Mouse (Mus musculus): ENCODE measurements around the gene Rptor.

Gene Rptor

DNA sequence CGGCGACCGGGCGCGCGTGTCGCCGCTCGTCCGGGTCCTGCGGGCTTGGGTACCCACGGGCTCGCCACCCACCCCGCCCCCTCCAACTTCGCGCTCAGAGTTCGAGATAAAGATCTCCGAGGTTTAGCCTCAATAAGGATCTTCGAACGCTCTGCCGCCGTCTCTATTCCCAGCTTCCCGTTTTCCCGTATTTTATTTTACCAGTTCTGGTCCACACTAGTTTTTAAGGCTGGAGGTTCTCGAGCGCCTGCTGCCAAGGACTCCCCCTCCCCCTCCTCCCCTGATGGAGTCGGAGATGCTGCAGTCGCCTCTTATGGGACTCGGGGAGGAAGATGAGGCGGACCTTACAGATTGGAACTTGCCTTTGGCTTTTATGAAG, 811 bp downstream of the Rptor start:
- DNase-seq (ENCODE audit: low spot score), result peak; percentile 48

DNA sequence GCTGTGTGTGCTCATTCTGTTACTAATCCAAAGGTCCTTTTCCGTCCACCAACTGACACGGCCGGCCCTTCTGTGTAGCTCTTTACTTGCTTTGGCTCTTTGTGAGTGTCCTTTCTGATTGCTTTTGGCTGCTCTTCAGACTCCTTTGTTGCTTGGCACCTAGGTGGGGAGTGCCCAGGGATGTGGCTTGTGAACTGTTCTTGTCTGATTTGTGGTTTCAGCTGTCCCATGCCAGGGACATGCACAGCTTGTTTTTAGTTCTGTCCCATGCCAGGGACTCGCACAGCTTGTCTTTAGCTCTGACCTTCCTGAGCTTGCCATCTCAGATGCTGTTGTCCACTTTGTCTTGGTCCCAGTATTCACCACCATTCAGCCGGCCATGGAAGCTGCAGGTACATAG, 4.8 kb downstream of the Rptor start:
- DNase-seq (ENCODE audit: low spot score), result no peak

DNA sequence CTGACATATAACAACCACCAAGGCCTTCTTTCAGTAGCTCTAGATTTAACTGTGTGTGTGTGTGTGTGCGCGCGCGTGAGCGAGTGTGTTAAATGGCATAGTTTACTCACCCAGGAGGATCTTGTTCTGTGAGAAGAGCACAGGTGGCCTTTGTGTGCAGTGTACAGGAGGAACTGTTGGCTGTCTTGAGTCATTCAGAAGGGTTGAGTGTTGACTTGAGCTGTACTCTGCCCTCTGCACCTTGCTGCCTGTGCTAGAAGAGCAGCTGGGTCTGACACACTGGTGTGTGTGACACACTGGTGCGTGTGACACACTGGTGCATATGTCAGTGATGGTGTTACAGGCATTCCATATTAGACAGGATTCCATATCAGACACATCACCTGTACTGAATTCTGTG, 8.8 kb downstream of the Rptor start:
- DNase-seq (ENCODE audit: low spot score), result no peak

DNA sequence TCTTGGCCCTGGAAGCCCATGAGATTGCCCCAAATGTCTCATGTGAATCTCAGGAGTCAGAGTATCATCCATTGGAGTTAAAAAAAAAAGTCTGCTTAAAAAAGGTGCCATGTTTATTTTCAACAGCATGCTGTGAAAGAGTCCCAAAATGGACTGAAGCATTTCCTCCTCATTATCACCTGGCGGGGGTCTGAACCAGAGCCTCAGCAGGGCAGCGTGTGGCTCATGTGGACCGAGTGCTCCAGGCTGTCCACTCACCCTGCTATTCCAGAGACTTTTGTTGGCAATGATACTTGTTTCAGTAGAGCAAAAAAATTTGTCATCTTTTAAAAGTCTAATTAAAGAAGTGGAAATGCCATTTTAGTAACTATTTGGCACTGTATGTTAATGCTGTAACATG, 9.5 kb downstream of the Rptor start:
- no peak for DNase-seq (ENCODE audit: low spot score)

DNA sequence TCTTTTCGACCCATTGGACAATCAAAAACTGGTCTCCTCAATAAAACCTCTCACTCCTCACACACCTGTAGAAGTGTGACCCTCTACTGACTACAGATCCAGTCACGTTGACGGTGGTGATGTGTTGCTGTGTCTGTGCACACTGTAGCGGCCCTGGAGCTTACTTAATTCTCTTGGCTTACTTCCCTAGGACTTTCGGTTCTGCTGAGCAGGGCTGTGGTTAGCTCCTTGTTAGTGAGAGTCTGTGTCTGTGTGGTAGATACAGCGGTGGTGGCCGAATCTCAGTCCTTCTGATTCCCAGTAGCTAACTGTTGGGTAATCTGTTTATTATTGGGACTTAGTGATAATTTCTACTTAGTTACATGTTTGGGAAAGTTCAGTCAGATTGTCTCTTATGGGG, 12.4 kb downstream of the Rptor start:
- peak; percentile 49 for DNase-seq (ENCODE audit: low spot score)

DNA sequence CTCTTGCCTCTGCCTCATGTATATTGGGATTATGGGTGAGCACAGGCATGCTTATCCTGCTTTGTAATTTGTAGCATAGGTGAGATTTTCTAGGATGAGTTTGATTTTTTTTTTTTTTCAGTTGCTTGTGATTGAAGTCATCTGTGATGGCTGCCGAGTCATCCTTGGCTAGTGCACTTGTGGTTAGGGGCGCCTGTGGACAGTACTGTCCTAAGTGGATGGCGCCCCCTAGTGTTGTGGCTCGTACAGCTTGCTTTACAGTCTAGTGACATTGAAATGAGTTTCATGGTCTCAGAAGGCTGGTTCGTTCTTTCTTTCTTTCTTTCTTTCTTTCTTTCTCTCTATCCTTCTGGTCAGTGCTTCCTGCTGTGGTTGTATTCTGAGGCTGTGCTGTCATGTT, 16.1 kb downstream of the Rptor start:
- peak; percentile 45 for DNase-seq (ENCODE audit: low spot score)

DNA sequence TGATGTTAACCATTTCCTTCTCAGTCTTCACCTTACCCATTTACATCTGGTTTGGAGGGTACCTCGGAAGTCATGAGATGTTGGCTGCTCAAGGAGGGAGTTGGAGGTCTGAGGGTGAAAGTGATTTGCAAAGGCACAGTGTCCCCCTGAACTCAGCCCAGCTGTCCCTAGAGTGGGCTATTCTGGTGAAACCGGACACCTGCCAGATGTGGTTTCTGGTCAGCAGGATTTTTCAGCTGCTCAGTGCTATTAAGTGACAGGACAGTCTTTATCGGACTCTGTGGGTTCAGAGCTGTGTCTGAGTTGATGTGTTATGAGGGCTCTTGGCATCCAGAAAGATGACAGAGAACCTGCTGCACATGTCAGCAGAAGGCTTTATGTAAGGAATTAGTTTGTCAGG, 18.6 kb downstream of the Rptor start:
- no peak for DNase-seq (ENCODE audit: low spot score)

DNA sequence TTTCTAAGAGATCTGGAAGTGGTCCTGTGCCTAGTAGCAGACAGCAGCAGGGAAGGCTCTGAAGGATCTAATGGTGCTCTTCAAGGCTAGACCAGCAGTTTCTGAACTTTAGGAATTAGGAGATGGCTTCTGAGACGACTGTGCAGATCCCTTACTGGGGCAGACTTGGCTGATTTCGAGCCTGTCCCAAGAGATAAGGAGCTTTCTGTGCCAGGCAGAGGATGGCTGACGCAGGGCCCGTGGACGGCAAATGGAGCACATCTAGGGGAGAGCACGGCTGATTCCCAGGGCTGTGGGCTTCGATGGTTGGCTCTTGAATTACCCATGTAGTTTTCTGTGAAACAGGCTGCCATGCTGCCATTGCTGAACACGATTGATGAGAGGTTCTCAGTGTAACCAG, 21.1 kb downstream of the Rptor start:
- no peak for DNase-seq (ENCODE audit: low spot score)

DNA sequence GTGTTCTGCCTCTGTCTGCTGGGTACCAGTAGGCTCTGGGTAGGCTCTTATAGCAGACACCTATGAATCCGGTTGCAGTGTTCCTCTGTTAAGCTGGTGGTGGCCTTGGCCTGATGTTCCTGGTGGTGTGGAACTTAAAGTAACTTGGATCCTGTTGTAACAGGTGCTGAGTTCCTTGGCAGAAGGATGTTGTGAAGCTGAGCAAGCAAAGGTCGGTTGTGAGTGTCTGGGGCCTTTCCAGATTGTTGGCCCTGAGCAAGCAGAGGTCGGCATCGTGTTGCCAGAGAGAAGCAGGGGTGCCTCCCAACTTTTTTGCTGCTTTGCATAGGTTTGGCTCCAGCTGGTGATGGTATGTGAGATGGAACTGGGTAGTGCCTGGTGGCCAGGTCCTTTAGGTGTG, 21.7 kb downstream of the Rptor start:
- DNase-seq (ENCODE audit: low spot score), result no peak

DNA sequence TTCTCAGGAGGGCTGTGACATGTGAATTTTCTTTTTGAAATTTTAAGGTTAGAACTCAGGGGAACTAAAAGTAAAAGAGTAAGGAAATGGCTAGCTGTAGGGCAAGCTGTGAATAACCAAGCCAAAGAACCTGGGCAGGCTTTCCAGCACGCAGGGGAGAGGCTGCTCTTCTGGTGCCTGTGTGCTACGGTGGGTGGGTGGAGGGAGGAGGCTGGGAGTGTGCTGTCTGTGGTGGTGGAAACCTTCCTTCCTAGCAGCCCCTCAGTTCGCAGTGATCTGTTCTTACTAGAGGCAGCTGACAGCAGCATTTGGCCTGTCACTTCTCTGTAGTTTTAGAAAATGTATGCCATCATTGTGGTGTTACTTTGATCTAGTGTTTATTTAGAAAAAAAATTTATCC, 22.2 kb downstream of the Rptor start:
- no peak for DNase-seq (ENCODE audit: low spot score)

DNA sequence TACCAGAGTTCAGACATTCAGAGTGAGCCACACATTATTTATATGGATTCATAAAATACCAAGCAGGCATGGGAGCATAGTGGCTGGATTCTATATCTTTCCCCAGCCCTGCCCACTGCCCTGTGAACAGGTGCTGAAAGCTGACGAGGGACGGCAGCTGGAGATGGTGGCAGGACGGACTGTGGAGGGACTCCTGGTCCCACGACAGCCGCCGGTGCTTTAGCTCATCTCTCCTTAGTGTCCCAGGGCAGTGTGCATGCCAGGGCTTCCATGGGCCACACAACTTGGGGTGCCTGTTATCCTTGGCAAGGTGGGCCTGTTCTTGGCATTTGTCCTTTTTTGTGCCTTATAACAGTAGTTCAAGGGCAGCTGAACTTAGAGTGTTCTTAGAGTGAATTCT, 22.8 kb downstream of the Rptor start:
- no peak for DNase-seq (ENCODE audit: low spot score)

DNA sequence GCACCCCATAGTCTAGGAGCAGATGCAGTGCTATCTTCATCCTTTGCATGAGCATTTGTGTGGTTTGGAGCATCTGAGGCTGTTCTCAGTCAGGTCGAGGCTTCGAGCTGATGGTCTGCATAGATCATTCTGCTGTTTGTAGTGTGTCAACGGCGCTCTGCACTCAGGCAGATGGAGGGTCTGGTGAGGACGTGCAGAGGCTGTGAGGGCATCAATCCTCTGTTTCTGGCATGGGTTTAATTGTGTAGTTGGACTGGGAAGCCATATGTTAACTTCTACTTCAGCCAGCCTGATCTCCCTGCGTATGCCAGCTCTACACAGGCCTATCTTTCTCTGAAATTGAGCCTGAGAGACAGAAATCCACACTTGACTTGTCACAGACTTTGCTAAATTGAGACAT, 23.2 kb downstream of the Rptor start:
- no peak for DNase-seq (ENCODE audit: low spot score)

DNA sequence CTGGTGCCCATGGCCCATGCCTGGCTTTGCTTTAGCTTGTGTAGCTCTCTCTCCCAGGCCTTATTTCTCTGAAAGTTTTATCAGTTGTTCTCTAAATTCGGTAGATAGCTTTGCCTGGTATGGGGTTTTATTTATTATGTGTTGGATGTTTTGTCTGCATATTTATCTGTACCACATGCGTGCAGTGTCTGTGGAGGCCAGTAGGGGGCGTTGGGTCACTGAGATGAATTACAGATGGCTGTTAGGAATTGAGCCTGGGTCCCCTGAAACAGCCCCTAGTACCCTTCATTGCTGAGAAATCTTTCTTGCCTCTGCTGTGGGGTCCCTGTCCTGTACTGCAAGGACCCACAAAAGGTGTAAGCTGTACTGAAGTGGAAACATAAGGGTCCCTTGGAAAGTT, 24.5 kb downstream of the Rptor start:
- no peak for DNase-seq (ENCODE audit: low spot score)

DNA sequence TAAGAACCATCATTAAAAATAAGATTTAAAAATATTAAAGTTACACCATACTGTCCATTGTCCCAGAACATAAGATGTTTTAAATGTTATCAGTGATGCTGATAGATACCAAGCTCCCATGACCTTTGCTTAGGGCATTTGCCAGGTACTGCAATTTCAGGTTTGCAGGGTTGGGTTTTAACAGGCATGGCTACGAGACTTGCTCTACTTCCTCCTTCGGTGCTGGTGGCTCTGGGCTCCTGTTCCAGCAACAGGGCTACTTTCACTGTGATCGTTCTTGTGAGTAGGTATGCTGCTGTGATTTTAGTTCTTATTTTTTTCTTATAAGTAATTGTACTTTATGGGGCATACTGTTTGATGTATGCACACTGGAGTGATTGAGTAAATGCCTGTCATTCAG, 26.4 kb downstream of the Rptor start:
- no peak for DNase-seq (ENCODE audit: low spot score)

DNA sequence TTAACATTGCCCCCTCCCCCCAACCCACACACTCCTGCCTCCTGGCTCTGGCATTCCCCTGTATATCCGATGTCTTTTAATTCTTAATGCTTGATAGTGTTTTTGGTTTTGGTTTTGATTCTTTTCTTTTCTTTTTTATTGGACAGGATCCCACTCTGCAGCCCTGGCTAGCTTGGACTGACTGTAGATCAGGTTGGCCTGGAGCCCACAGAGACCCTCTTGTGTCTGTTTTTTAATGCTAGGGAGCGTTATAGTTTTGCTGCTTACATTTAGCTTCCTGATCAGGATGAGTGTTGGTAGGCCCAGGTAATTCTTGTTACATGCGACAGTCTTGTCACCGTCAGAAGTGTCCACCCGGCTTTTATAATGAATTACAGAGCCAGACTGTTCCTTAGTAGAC, 27.6 kb downstream of the Rptor start:
- DNase-seq (ENCODE audit: low spot score), result no peak

DNA sequence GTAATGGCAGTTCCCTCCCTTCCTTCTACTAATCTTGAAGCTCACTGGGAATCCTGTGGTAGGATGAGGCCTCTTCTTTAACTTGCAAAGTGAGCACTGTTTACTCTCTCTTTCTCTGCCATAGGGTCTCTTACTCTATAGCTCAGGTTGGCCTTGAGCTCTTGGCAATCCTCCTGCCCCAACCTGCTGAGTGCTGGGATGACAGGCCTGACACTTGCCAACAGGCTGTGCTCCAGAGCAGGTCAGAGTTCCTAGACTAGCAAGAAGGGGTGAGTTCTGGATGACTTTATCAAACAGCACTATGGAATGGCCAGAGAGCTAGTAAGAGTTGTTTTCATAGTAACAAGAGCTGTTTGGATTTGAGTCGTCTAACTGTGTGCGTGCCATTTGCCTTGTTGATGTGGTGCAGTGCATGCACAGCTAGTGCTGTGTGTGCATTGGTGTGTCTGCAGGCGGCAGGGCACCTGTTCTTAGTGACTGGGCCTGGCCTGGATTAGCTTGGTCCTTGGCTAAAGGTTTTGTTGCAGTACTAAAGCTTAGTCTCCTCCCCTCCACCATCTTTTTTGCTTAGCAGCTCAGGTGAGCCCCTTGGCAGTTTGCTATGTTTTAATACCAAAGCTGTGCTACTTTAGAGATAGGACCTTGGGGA, 28.6 kb downstream of the Rptor start:
- DNase-seq (ENCODE audit: low spot score), result peak; percentile 31

DNA sequence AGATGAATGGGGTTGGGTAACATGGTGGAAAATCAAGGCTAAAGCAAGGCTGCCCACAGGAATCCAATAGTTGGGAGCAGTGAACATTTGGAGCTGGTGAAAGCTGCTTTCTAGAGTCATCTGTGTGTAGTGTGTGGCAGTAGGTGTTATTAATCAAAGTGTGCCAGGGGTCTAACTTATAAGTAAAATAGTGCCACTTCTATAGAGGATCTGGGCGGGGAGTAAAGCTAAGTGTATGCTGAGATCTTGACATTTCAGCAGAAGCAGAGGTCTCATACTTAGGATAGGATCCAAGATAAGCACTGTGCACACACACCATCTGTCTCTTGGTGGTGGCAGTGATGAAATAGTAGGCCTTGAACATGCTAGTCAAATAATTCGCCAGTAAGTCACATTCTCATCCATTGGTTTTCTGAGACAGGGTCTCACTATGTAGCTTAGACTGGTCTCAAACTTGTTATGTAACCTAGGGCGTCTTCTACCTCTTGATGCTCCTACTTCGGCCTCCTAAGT, 33.7 kb downstream of the Rptor start:
- DNase-seq (ENCODE audit: low spot score), result no peak

DNA sequence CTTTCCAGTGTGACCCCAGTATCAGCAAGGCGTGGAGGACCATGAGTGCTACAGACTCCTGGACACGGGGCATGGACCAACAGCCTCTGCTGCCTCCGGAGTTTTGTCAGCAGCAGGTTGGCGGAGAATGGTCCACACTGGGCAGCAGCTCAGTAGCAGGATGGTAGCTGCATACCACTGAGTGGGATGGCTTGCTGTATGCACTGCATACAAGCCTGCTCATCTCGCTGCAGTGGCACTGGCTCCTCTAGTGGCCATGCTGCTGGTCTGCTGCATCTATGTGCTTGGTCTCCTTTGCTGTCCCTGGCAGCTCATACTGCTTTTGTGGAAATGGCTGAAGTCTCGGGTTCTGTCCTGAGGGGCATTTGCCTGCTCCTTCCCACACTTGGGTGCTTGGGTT, 34.8 kb downstream of the Rptor start:
- DNase-seq (ENCODE audit: low spot score), result no peak

DNA sequence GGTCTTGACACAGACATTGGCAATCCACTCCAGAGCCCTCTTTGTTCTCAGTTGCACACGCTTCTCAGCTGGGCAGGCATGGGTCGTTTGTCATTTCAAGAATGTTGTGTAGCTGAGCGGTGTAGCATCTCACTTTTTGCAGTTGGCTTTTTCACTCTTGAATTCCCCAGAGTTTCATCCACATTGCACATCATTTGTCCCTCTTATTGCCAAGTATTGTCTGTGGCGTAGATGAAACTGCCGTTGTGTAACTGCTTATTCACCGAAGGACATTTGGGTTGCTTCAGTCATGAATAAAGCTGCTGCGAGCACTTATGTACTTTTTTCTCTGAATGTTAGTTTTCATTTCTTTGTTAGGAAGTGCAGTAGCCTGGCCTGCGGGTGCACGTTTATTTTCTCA, 37.8 kb downstream of the Rptor start:
- peak; percentile 63 for DNase-seq (ENCODE audit: low spot score)

DNA sequence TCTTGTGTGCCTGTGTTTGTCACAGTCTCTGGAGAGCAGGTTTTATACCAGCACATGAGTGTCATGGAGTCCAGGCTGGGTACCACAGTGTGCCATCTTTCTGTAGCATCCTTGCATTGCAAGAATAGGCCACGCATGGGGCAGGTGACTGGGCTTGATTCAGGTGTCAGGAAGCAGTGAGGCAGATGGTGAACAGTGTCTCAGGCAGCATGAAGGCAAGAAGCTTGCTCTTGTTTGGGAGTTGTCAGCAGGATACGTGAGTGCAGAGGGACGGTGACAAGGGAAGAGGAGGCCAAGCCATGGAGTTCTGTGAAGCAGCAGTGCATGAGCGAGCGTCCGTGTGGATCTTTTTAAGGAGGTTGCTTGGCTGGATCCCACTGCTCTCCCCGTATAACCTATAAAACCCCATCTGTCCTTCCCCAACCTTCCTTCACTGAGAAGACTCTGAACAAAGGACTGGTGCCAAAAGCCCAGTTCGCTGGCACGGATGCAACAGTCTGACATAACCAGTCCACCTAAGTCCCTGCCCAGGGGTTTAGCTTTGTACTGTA, 39.2 kb downstream of the Rptor start:
- DNase-seq (ENCODE audit: low spot score), result no peak

DNA sequence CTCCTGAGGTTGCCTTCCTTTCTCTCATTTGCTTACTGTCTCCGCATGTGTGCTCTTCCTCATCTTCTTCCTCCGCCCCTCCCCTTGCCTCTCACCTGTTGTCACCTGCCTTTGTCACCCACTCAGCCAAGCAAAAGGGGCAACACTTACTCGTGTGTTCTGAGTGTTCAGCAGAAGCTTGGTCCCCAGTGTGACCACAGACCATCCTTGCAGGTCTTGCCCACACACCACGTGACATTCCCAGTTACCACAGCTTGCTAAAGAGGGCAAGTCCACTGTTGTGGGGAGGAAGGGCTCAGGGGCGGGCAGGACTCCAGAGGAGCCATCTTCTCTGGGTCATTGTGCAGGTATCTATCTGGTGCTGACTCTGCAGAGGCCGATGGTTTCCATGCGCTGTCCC, 40.6 kb downstream of the Rptor start:
- DNase-seq (ENCODE audit: low spot score), result no peak

DNA sequence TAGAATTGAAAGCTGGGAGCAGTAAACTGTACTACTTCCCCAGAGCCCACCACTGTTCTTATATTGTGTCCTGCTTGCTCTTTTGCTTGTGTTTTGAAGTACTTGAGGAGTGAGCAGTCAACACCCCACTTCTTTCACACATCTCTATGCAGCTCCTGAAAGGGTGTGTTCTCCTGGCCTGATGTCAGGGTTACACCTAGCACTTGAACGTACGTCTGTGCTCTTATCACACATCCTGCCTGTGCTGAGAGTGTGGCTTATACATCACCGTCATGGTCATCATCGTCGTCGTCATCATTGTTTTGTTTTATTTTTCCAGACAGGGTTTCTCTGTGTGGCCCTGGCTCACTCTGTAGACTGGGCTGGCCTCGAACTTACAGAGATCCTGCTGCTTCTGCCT, 41.4 kb downstream of the Rptor start:
- no peak for DNase-seq (ENCODE audit: low spot score)

DNA sequence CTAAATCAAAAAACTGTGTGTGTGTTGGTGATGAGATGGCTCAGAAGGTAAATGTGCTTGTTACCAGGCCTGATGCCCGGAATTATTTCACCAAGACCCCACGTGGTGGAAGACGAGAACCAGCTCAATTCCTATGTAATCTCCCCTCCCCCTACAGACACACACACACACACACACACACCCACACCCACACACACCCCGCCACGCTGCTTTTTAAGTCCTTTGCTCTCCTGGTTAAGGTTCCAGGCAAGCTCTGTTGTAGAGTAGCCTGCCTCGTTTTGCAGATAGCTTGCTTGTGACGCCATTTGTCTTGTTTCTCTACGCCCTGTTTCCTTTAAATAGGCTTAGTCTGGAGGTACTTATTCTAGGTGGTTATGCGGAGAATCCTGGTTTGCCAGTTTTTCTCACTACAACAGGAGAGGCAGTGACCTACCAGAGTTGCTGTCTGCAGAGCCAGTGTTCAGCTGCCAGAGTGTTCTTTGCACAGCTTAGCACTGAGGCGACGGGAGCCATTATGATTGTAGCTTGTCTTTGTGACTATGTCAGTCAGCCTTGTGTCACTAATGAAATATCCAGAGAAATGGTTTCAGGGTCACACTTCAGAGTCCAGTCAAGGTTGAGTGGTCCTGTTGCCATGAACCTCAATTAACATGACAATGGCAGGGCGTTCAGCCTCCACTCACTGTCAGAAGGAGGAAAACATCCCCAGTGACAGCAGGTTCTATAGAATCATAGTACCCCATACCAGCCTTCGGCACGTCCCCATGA, 42.1 kb downstream of the Rptor start:
- DNase-seq (ENCODE audit: low spot score), result no peak

DNA sequence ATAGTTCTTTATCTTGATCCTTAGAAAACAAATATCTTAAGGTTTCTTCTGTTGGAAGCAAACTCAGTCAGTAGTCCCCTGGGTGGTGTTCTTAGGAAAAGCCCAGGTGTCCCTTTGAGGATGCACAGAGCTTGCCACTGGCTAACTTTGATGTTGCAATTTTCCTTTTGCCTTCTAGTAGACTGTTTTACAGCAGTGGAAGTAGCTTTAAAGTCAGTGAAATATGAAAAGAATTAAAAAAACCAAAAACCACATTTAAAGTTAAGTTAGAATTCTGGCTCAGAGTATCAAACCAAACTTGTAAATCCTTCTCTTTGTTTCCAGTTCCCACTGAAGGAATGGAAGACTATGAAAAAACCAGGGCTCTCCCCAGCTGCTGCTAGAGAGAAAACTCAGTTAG, 47.8 kb downstream of the Rptor start:
- no peak for DNase-seq (ENCODE audit: low spot score)
